Mouse (Mus musculus): ENCODE measurements at regions not wholly inside any gene's neighbourhood (a gene's known extent, or its start where the extent isn't known, plus 50 kb on each side); places are given as distances from the start of the nearest gene placed in this dataset.

DNA sequence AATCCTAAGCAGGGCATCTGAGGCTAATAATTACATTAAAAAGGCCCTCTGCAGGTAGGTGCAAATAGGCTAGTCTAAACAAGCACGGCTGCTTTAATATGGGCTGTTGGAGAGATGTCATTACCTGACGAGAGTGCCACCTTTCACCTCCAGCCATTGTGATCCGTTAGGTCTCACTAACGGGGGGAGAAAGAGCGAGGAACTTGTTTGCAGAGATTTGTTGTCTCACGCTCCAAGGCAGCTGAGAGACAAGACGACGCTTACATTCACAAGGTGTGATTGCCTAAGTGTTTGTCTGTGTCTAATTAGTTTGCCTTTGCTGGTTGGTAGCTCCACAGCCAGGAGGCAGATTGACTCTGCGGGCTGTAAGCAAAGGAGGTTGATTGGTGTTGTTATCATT lies 180.3 kb downstream of the Zfp326 start:
- TF ChIP-seq CTCF (IDR thresholded peaks at IDR 0.05; ENCODE audit: borderline replicate concordance, insufficient read depth, low read depth, low read length) (no peak), POLR2A (IDR thresholded peaks at IDR 0.05; ENCODE audit: borderline replicate concordance, insufficient read depth, low read length) (no peak)

Measured in cerebellum, adult 2 months (tissue).